Mouse (Mus musculus) effector memory CD4-positive, alpha-beta T cell, adult 5 months (primary cell): ENCODE measurements around the gene Herc6. TPM values are rescaled to one million over a fixed set of nuclear protein-coding genes. Genes with fewer than 3 reads are reported as not detected.

ENCODE experiments used
- polyA plus RNA-seq: library from polyadenylated mRNA; unstranded; fragments of 100-300 nt; shearing (Covaris generic); gene quantifications from one replicate; pipeline ENCODE4 v1.2.1, GENCODE M21; 2017

The Herc6 gene
- 22.5 TPM for polyA plus RNA-seq

DNA sequence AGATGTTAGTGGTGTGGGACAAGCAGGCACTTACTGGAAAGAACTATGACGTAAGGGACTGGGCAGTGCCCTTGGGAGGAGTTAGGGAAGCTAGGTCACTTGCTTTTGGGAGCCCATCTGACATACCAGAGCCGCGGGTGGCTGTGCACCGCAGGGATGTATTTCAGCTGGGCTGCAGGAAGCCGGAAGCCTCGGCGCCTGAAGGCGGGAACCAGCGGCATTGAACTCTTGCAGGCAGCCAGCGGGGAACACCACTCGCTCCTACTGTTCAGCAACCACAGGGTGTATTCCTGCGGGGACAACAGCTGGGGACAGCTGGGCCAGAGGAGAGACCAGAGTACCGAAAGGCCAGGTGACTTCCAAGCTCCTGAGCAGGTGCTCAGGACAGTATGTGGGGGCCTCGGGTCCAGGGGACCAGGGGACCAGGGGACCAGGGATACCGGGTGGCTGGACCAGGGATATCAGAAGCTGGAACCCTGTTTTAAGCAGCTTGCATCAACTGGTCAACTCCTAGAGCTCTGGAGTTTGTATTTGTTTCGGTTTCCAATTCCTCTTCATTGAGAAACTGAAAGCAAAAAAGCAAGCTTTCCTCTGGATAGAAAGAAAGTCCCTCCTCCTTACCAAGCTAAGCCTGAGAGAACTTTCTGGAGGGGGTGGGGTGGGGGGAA, at the start of gene Herc6:
Herc6 (plus strand) TSS at position 120 of the 668 bp plus-strand sequence.

GRCm38 (mm10) chr6:57535386-57535936, 45.3 kb upstream of the Herc6 start, which contains the start of gene Ppm1k:
Gene Ppm1k, minus strand, starts transcription at chr6:57535468.

DNA sequence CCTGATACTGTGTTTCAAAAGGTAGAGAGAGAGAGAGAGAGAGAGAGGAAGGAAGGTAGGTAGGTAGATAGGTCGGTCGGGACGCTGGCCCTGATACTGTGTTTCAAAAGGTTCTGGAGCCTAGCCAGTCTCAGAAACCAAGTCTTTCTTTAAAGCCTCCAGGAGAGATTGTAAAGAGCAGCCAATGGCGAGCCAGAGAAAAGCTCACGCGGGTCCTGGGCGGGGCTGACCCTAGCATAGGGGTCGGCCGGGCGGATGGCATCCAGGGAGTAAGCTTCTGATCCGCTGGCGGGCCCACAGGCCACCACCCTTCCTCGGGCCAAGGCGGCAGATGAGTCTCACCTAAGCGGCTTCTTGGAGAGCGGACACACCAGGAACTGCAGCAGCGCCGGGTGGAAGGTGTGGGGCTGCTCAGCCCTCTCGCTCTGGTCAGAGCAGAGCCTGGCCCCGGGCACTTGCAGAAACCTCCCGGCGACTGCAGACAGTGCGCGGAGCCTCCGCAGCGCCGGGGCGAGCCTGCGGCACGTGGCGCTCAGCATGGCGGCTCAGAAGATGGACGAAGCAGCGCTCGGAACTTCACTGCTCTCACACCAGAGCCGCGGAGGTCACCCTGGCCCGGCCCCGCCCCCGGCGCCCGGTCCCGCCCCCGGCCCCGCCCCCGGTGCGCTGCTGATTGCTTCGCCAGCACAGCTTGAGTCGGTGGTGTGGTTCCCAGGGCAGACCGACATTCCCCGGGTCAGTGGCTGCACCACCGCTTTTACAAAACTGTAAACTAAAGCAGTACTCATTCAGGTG, 110.9 kb downstream of the Herc6 start, which contains the start of gene Pyurf:
Pyurf (minus strand) TSS at position 612 of the 795 bp plus-strand sequence.

DNA sequence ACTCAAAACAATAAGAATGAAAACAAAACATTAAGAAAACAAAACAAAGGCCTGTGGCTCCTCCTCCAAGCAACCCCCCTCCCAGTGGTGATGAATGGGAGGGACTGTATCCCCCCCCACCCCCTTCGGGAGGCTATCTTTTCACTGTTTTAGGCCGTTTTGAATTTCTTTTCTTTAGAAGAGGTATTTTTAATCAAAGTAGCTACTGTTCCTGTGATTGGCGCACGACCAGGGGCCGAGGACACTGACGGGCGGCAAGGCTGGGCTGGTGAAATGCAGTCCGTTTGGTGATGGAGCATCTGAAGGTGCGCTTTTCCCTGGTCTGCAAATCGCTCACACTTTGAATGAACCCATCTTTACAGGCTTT, 121.6 kb downstream of the Herc6 start, which contains the start of gene Lancl2:
Lancl2 (plus strand) TSS at position 165 of the 367 bp plus-strand sequence.

Other genes starting within 250 kb of the Herc6 start
- gene Vmn1r17, start 217.3 kb upstream of the Herc6 start, polyA plus RNA-seq = not detected
- gene Vmn1r18, start 185.2 kb upstream of the Herc6 start, polyA plus RNA-seq = 0.02 TPM
- gene Vmn1r19, start 177.2 kb upstream of the Herc6 start, polyA plus RNA-seq = not detected
- gene Vmn1r20, start 152.1 kb upstream of the Herc6 start, polyA plus RNA-seq = not detected
- 9.9 TPM for gene Ppm1k, start 45.5 kb upstream of the Herc6 start, polyA plus RNA-seq
- gene Pyurf, start 111.1 kb downstream of the Herc6 start, polyA plus RNA-seq = 6.1 TPM
- gene Lancl2, start 121.5 kb downstream of the Herc6 start, polyA plus RNA-seq = 7.5 TPM
- 53.2 TPM for gene Vopp1, start 244.2 kb downstream of the Herc6 start, polyA plus RNA-seq